Mouse (Mus musculus): ENCODE data around the gene Toe1. TPM values are rescaled to one million over a fixed set of nuclear protein-coding genes. Genes with fewer than 3 reads are reported as not detected.

The Toe1 gene
- total and polyA plus RNA-seq, 3 experiments: 5.7 to 12.3 (median 8.6) TPM

GRCm38 (mm10) chr4:116815276-116815675 lies 7.8 kb upstream of the Toe1 start:
- DNase-seq: no peak
- no peak overlapping the region for H3K4me3 ChIP-seq
- TF ChIP-seq CTCF (IDR thresholded peaks at IDR 0.05): no peak
- H3K27ac ChIP-seq: no peak overlapping the region
- intact Hi-C loops (cut with DNase I): no loop called here
- H3K9ac ChIP-seq (ENCODE audit: low read depth, low read length): no peak overlapping the region
- H3K36me3 ChIP-seq (ENCODE audit: control insufficient read depth, insufficient read depth, low read length): no peaks in the 10 kb centered on the region
- WGBS: 81% methylated on average over 5 of the region's 5 CpGs
- H3K27me3 ChIP-seq (ENCODE audit: control insufficient read depth, insufficient read depth, low read length): no peaks in the 10 kb centered on the region
- no peaks in the 10 kb centered on the region for H3K79me2 ChIP-seq (replicated peaks; ENCODE audit: control insufficient read depth, insufficient read depth, low read length)
- H3K4me1 ChIP-seq (ENCODE audit: control insufficient read depth, insufficient read depth, low read length): no peaks in the 10 kb centered on the region

- no peak for TF ChIP-seq CTCF (IDR thresholded peaks at IDR 0.05)
- no peak for TF ChIP-seq EP300 (IDR thresholded peaks at IDR 0.05; ENCODE audit: insufficient read depth, low read depth, low read length)
- no peak for TF ChIP-seq POLR2A (IDR thresholded peaks at IDR 0.05; ENCODE audit: insufficient read depth, low read depth, low read length)
- Histone ChIP-seq H3K36me3 (ENCODE audit: control insufficient read depth, insufficient read depth, low read length) (no peaks in the 10 kb centered on the region), H3K9ac (ENCODE audit: low read depth, low read length) (no peak overlapping the region), H3K4me3 (no peak overlapping the region), H3K4me1 (ENCODE audit: control insufficient read depth, insufficient read depth, low read length) (peaks cover 6% of the 10 kb centered on the region), H3K79me2 (replicated peaks; ENCODE audit: control insufficient read depth, insufficient read depth, low read length) (no peaks in the 10 kb centered on the region), H3K27me3 (ENCODE audit: control insufficient read depth, insufficient read depth, low read length) (no peaks in the 10 kb centered on the region), H3K27ac (no peak overlapping the region)
- DNase-seq: no peak
- intact Hi-C loops (cut with DNase I): no loop called here
- WGBS: 62% methylated on average over 3 of the region's 3 CpGs
These were observed 3.6 kb upstream of the Toe1 start for GRCm38 (mm10) chr4:116811012-116811411.

- no peak for DNase-seq
- WGBS: 42% methylated on average over 5 of the region's 5 CpGs
- H3K36me3 ChIP-seq (ENCODE audit: control insufficient read depth, insufficient read depth, low read length): peaks cover 2% of the 10 kb centered on the region; the same call in 1 of the 2 replicates
- no peak overlapping the region for H3K4me3 ChIP-seq
- intact Hi-C loops (cut with DNase I): no loop called here
- H3K27ac ChIP-seq: no peak overlapping the region
- H3K79me2 ChIP-seq (replicated peaks; ENCODE audit: control insufficient read depth, insufficient read depth, low read length): no peaks in the 10 kb centered on the region
- no peak overlapping the region for H3K9ac ChIP-seq (ENCODE audit: low read depth, low read length)
- peaks cover 2% of the 10 kb centered on the region; the same call in 1 of the 2 replicates for H3K4me1 ChIP-seq (ENCODE audit: control insufficient read depth, insufficient read depth, low read length)
- TF ChIP-seq EP300 (IDR thresholded peaks at IDR 0.05; ENCODE audit: insufficient read depth, low read depth, low read length) (no peak), CTCF (IDR thresholded peaks at IDR 0.05) (peak; percentile 53), POLR2A (IDR thresholded peaks at IDR 0.05; ENCODE audit: insufficient read depth, low read depth, low read length) (no peak)
- no peaks in the 10 kb centered on the region for H3K27me3 ChIP-seq (ENCODE audit: control insufficient read depth, insufficient read depth, low read length)
These were observed 7.5 kb downstream of the Toe1 start for GRCm38 (mm10) chr4:116799901-116800300.

GRCm38 (mm10) chr4:116796442-116797110 lies 10.9 kb downstream of the Toe1 start:
- TF ChIP-seq EP300 (IDR thresholded peaks at IDR 0.05; ENCODE audit: insufficient read depth, low read depth, low read length): no peak
- TF ChIP-seq CTCF (IDR thresholded peaks at IDR 0.05): no peak
- no peak for TF ChIP-seq POLR2A (IDR thresholded peaks at IDR 0.05; ENCODE audit: insufficient read depth, low read depth, low read length)
- WGBS: 8% methylated on average over 1 of the region's 1 CpGs
- Histone ChIP-seq H3K4me1 (ENCODE audit: control insufficient read depth, insufficient read depth, low read length) (peaks cover 2% of the 10 kb centered on the region; the same call in 1 of the 2 replicates), H3K79me2 (replicated peaks; ENCODE audit: control insufficient read depth, insufficient read depth, low read length) (no peaks in the 10 kb centered on the region), H3K9ac (ENCODE audit: low read depth, low read length) (no peak overlapping the region), H3K4me3 (no peak overlapping the region), H3K27ac (peak overlapping the region; percentile 82), H3K27me3 (ENCODE audit: control insufficient read depth, insufficient read depth, low read length) (no peaks in the 10 kb centered on the region), H3K36me3 (ENCODE audit: control insufficient read depth, insufficient read depth, low read length) (peaks cover 2% of the 10 kb centered on the region; the same call in 1 of the 2 replicates)
- intact Hi-C loops (cut with DNase I): no loop called here
- peak in 1 of 2 experiments; percentile 62 for DNase-seq

GRCm38 (mm10) chr4:116794273-116794672 lies 13.2 kb downstream of the Toe1 start:
- H3K27ac ChIP-seq: no peak overlapping the region
- H3K4me1 ChIP-seq (ENCODE audit: control insufficient read depth, insufficient read depth, low read length): peaks cover 2% of the 10 kb centered on the region; the same call in 1 of the 2 replicates
- no peak overlapping the region for H3K9ac ChIP-seq (ENCODE audit: low read depth, low read length)
- peak; percentile 27 for TF ChIP-seq CTCF (IDR thresholded peaks at IDR 0.05)
- no peak for TF ChIP-seq POLR2A (IDR thresholded peaks at IDR 0.05; ENCODE audit: insufficient read depth, low read depth, low read length)
- TF ChIP-seq EP300 (IDR thresholded peaks at IDR 0.05; ENCODE audit: insufficient read depth, low read depth, low read length): no peak
- H3K4me3 ChIP-seq: no peak overlapping the region
- H3K36me3 ChIP-seq (ENCODE audit: control insufficient read depth, insufficient read depth, low read length): peaks cover 2% of the 10 kb centered on the region; the same call in 1 of the 2 replicates
- DNase-seq: no peak
- intact Hi-C loops (cut with DNase I): no loop called here
- 75% methylated on average over 2 of the region's 2 CpGs for WGBS
- H3K27me3 ChIP-seq (ENCODE audit: control insufficient read depth, insufficient read depth, low read length): no peaks in the 10 kb centered on the region
- no peaks in the 10 kb centered on the region for H3K79me2 ChIP-seq (replicated peaks; ENCODE audit: control insufficient read depth, insufficient read depth, low read length)

- Histone ChIP-seq H3K79me2 (replicated peaks; ENCODE audit: control insufficient read depth, insufficient read depth, low read length) (no peaks in the 10 kb centered on the region), H3K4me1 (ENCODE audit: control insufficient read depth, insufficient read depth, low read length) (no peaks in the 10 kb centered on the region), H3K4me3 (no peak overlapping the region), H3K36me3 (ENCODE audit: control insufficient read depth, insufficient read depth, low read length) (peaks cover under 1% of the 10 kb centered on the region; the same call in 1 of the 2 replicates), H3K9ac (ENCODE audit: low read depth, low read length) (no peak overlapping the region), H3K27me3 (ENCODE audit: control insufficient read depth, insufficient read depth, low read length) (no peaks in the 10 kb centered on the region), H3K27ac (no peak overlapping the region)
- intact Hi-C loops (cut with DNase I): no loop called here
- no peak for DNase-seq
- no peak for TF ChIP-seq EP300 (IDR thresholded peaks at IDR 0.05; ENCODE audit: insufficient read depth, low read depth, low read length)
- TF ChIP-seq CTCF (IDR thresholded peaks at IDR 0.05): no peak
- no peak for TF ChIP-seq POLR2A (IDR thresholded peaks at IDR 0.05; ENCODE audit: insufficient read depth, low read depth, low read length)
- 88% methylated on average over 8 of the region's 8 CpGs for WGBS
These were observed 15.0 kb downstream of the Toe1 start for GRCm38 (mm10) chr4:116792453-116792852.

All from heart, adult 2 months (tissue).